Mouse (Mus musculus): ENCODE results near the gene Grwd1. TPM values are rescaled to one million over a fixed set of nuclear protein-coding genes. Genes with fewer than 3 reads are reported as not detected.
A peak's percentile ranks its signal among the peaks of the same experiment; 100 is the strongest.

Gene Grwd1
- polyA plus RNA-seq, 1 experiment from 2014 or later = 44.0 TPM

- no peak for ATAC-seq
- no peaks in the 10 kb centered on the region for H3K9me3 ChIP-seq (ENCODE audit: control insufficient read depth, low read length)
- no peak overlapping the region for H3K4me2 ChIP-seq (ENCODE audit: low read length)
- no peak overlapping the region for H3K9ac ChIP-seq (ENCODE audit: low read depth, low read length)
- no peaks in the 10 kb centered on the region for H3K4me1 ChIP-seq (ENCODE audit: control insufficient read depth, insufficient read depth, low read depth, low read length)
- WGBS = 70% methylated on average over 3 of the region's 3 CpGs
- H3K27me3 ChIP-seq (replicated peaks; ENCODE audit: control insufficient read depth, insufficient read depth, low read length) = no peaks in the 10 kb centered on the region; the same call in 1 of the 2 replicates
- no peaks in the 10 kb centered on the region; the same call in 1 of the 2 replicates for H3K36me3 ChIP-seq (ENCODE audit: control insufficient read depth, insufficient read depth, low read length)
- no peak overlapping the region for H3K27ac ChIP-seq (ENCODE audit: low read depth, low read length)
- H3K4me3 ChIP-seq (ENCODE audit: low read length) = no peak overlapping the region
Measured at GRCm38 (mm10) chr7:45850661-45851060, 19.9 kb upstream of the Grwd1 start.

GRCm38 (mm10) chr7:45848447-45849027 lies 17.8 kb upstream of the Grwd1 start:
- no peak for ATAC-seq
- no peaks in the 10 kb centered on the region for H3K4me1 ChIP-seq (ENCODE audit: control insufficient read depth, insufficient read depth, low read depth, low read length)
- 13% methylated on average over 6 of the region's 6 CpGs for WGBS
- no peak overlapping the region for H3K4me3 ChIP-seq (ENCODE audit: low read length)
- no peak overlapping the region for H3K4me2 ChIP-seq (ENCODE audit: low read length)
- no peaks in the 10 kb centered on the region; the same call in 1 of the 2 replicates for H3K27me3 ChIP-seq (replicated peaks; ENCODE audit: control insufficient read depth, insufficient read depth, low read length)
- H3K27ac ChIP-seq (ENCODE audit: low read depth, low read length) = no peak overlapping the region
- peak overlapping the region; percentile 17; the same call in 1 of the 2 replicates for H3K9ac ChIP-seq (ENCODE audit: low read depth, low read length)
- no peaks in the 10 kb centered on the region for H3K9me3 ChIP-seq (ENCODE audit: control insufficient read depth, low read length)
- H3K36me3 ChIP-seq (ENCODE audit: control insufficient read depth, insufficient read depth, low read length) = no peaks in the 10 kb centered on the region; the same call in 1 of the 2 replicates

- Histone ChIP-seq H3K9me3 (ENCODE audit: control insufficient read depth, low read length) (no peaks in the 10 kb centered on the region), H3K27ac (ENCODE audit: low read depth, low read length) (no peak overlapping the region), H3K36me3 (ENCODE audit: control insufficient read depth, insufficient read depth, low read length) (peaks cover 4% of the 10 kb centered on the region; the same call in 1 of the 2 replicates), H3K4me1 (ENCODE audit: control insufficient read depth, insufficient read depth, low read depth, low read length) (no peaks in the 10 kb centered on the region), H3K27me3 (replicated peaks; ENCODE audit: control insufficient read depth, insufficient read depth, low read length) (no peaks in the 10 kb centered on the region), H3K9ac (ENCODE audit: low read depth, low read length) (no peak overlapping the region), H3K4me2 (ENCODE audit: low read length) (no peak overlapping the region), H3K4me3 (ENCODE audit: low read length) (no peak overlapping the region)
- WGBS = 91% methylated on average over 10 of the region's 10 CpGs
- ATAC-seq = no peak
Measured at GRCm38 (mm10) chr7:45842950-45843744, 12.4 kb upstream of the Grwd1 start.

- Histone ChIP-seq H3K9me3 (ENCODE audit: control insufficient read depth, low read length) (no peaks in the 10 kb centered on the region), H3K27me3 (replicated peaks; ENCODE audit: control insufficient read depth, insufficient read depth, low read length) (peaks cover 47% of the 10 kb centered on the region), H3K27ac (ENCODE audit: low read depth, low read length) (no peak overlapping the region), H3K36me3 (ENCODE audit: control insufficient read depth, insufficient read depth, low read length) (no peaks in the 10 kb centered on the region; the same call in 1 of the 2 replicates), H3K4me3 (ENCODE audit: low read length) (peak overlapping the region; percentile 35), H3K9ac (ENCODE audit: low read depth, low read length) (peak overlapping the region; percentile 45), H3K4me1 (ENCODE audit: control insufficient read depth, insufficient read depth, low read depth, low read length) (peaks cover 15% of the 10 kb centered on the region), H3K4me2 (ENCODE audit: low read length) (peak overlapping the region; percentile 45)
- 3% methylated on average over 17 of the region's 31 CpGs for WGBS
- ATAC-seq = no peak
Measured at GRCm38 (mm10) chr7:45833924-45834323, 3.2 kb upstream of the Grwd1 start.

GRCm38 (mm10) chr7:45833148-45833790 lies 2.5 kb upstream of the Grwd1 start:
- Histone ChIP-seq H3K27me3 (replicated peaks; ENCODE audit: control insufficient read depth, insufficient read depth, low read length) (peaks cover 47% of the 10 kb centered on the region), H3K36me3 (ENCODE audit: control insufficient read depth, insufficient read depth, low read length) (peaks cover 2% of the 10 kb centered on the region; the same call in 1 of the 2 replicates), H3K9me3 (ENCODE audit: control insufficient read depth, low read length) (no peaks in the 10 kb centered on the region), H3K27ac (ENCODE audit: low read depth, low read length) (no peak overlapping the region), H3K9ac (ENCODE audit: low read depth, low read length) (peak overlapping the region; percentile 45), H3K4me2 (ENCODE audit: low read length) (peak overlapping the region; percentile 45), H3K4me1 (ENCODE audit: control insufficient read depth, insufficient read depth, low read depth, low read length) (peaks cover 15% of the 10 kb centered on the region), H3K4me3 (ENCODE audit: low read length) (peak overlapping the region; percentile 35)
- WGBS = 3% methylated on average over 58 of the region's 86 CpGs
- ATAC-seq = no peak

GRCm38 (mm10) chr7:45832428-45832827 lies 1.7 kb upstream of the Grwd1 start:
- WGBS = 10% methylated on average over 29 of the region's 30 CpGs
- peaks cover 45% of the 10 kb centered on the region for H3K27me3 ChIP-seq (replicated peaks; ENCODE audit: control insufficient read depth, insufficient read depth, low read length)

GRCm38 (mm10) chr7:45831128-45831525 lies 383 bp upstream of the Grwd1 start:
- peak overlapping the region; percentile 75 for H3K9ac ChIP-seq (ENCODE audit: low read depth, low read length)
- WGBS = 15% methylated on average over 5 of the region's 5 CpGs
- peak overlapping the region; percentile 91 for H3K4me2 ChIP-seq (ENCODE audit: low read length)
- peaks cover 7% of the 10 kb centered on the region for H3K36me3 ChIP-seq (ENCODE audit: control insufficient read depth, insufficient read depth, low read length)
- H3K9me3 ChIP-seq (ENCODE audit: control insufficient read depth, low read length) = no peaks in the 10 kb centered on the region
- peak; percentile 34 for ATAC-seq
- H3K27ac ChIP-seq (ENCODE audit: low read depth, low read length) = peak overlapping the region; percentile 87
- peaks cover 15% of the 10 kb centered on the region for H3K4me1 ChIP-seq (ENCODE audit: control insufficient read depth, insufficient read depth, low read depth, low read length)
- H3K4me3 ChIP-seq (ENCODE audit: low read length) = peak overlapping the region; percentile 84
- H3K27me3 ChIP-seq (replicated peaks; ENCODE audit: control insufficient read depth, insufficient read depth, low read length) = peaks cover 42% of the 10 kb centered on the region

More at GRCm38 (mm10) chr7:45832428-45832827, 1.7 kb upstream of the Grwd1 start:
- Histone ChIP-seq H3K4me1 (ENCODE audit: control insufficient read depth, insufficient read depth, low read depth, low read length) (peaks cover 15% of the 10 kb centered on the region), H3K4me2 (ENCODE audit: low read length) (peak overlapping the region; percentile 45), H3K9me3 (ENCODE audit: control insufficient read depth, low read length) (no peaks in the 10 kb centered on the region), H3K27ac (ENCODE audit: low read depth, low read length) (no peak overlapping the region), H3K9ac (ENCODE audit: low read depth, low read length) (no peak overlapping the region), H3K4me3 (ENCODE audit: low read length) (peak overlapping the region; percentile 35), H3K36me3 (ENCODE audit: control insufficient read depth, insufficient read depth, low read length) (peaks cover 4% of the 10 kb centered on the region)
- no peak for ATAC-seq

GRCm38 (mm10) chr7:45826631-45827030 lies 4.1 kb downstream of the Grwd1 start:
- Histone ChIP-seq H3K36me3 (ENCODE audit: control insufficient read depth, insufficient read depth, low read length) (peaks cover 22% of the 10 kb centered on the region), H3K27ac (ENCODE audit: low read depth, low read length) (no peak overlapping the region), H3K4me2 (ENCODE audit: low read length) (no peak overlapping the region), H3K4me1 (ENCODE audit: control insufficient read depth, insufficient read depth, low read depth, low read length) (peaks cover 7% of the 10 kb centered on the region), H3K9me3 (ENCODE audit: control insufficient read depth, low read length) (no peaks in the 10 kb centered on the region), H3K9ac (ENCODE audit: low read depth, low read length) (no peak overlapping the region), H3K4me3 (ENCODE audit: low read length) (no peak overlapping the region), H3K27me3 (replicated peaks; ENCODE audit: control insufficient read depth, insufficient read depth, low read length) (peaks cover 1% of the 10 kb centered on the region; the same call in 1 of the 2 replicates)
- 95% methylated on average over 7 of the region's 7 CpGs for WGBS
- no peak for ATAC-seq

GRCm38 (mm10) chr7:45824598-45824997 lies 6.1 kb downstream of the Grwd1 start, which contains the start of gene Kcnj14:
Kcnj14 (minus strand) TSS chr7:45824782.
- no peak for ATAC-seq
- WGBS = 74% methylated on average over 7 of the region's 7 CpGs
- no peaks in the 10 kb centered on the region for H3K9me3 ChIP-seq (ENCODE audit: control insufficient read depth, low read length)

More at GRCm38 (mm10) chr7:45824598-45824997, 6.1 kb downstream of the Grwd1 start, which contains the start of gene Kcnj14:
- H3K27ac ChIP-seq (ENCODE audit: low read depth, low read length) = no peak within 1 kb of the TSS
- peaks cover under 1% of the 10 kb centered on the region for H3K4me1 ChIP-seq (ENCODE audit: control insufficient read depth, insufficient read depth, low read depth, low read length)
- no peak within 1 kb of the TSS for H3K4me3 ChIP-seq (ENCODE audit: low read length)
- no peak within 1 kb of the TSS for H3K9ac ChIP-seq (ENCODE audit: low read depth, low read length)
- H3K27me3 ChIP-seq (replicated peaks; ENCODE audit: control insufficient read depth, insufficient read depth, low read length) = no peaks in the 10 kb centered on the region
- H3K4me2 ChIP-seq (ENCODE audit: low read length) = no peak within 1 kb of the TSS
- peaks cover 22% of the 10 kb centered on the region for H3K36me3 ChIP-seq (ENCODE audit: control insufficient read depth, insufficient read depth, low read length)
